Mouse (Mus musculus): ENCODE results near the gene Mtrr.

- TF ChIP-seq EP300 (IDR thresholded peaks at IDR 0.05; ENCODE audit: insufficient read depth, low read depth, low read length) = no peak
- TF ChIP-seq CTCF (IDR thresholded peaks at IDR 0.05; ENCODE audit: low read depth, low read length) = no peak
Measured at GRCm38 (mm10) chr13:68572247-68572646, 9.7 kb downstream of the Mtrr start.
